Mouse (Mus musculus): ENCODE results near the gene Txndc8. TPM values are rescaled to one million over a fixed set of nuclear protein-coding genes. Genes with fewer than 3 reads are reported as not detected.

Txndc8 gene
- polyA plus RNA-seq, 1 experiment: not detected

DNA sequence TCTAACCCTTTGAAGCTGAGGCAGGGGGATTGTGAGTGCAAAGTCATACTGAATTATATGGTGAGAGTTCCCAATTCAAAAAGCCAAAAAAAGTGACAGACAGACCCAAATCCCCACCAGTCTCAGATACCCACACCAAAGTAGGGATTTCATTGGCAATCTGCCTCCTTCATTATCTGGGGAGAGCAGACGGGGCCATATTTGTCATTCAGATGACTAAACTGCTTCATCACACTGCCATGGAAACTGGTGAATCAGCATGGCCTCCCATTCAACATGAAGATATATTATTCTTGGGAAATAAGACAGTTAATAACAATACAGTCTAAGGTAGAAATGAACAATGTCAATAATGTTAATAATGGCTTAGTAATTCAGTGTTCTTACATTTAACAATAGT is 44.8 kb downstream of the Txndc8 start:
- H3K4me3 ChIP-seq (ENCODE audit: low read depth, low read length): no peak overlapping the region
- H3K9me3 ChIP-seq (replicated peaks; ENCODE audit: control insufficient read depth, insufficient read depth, low read length, poor library complexity, severe bottlenecking): no peaks in the 10 kb centered on the region
- H3K36me3 ChIP-seq (ENCODE audit: control insufficient read depth, insufficient read depth, low read length, poor library complexity, severe bottlenecking): no peaks in the 10 kb centered on the region
- H3K9ac ChIP-seq (ENCODE audit: low read depth, poor library complexity, severe bottlenecking): no peak overlapping the region
- no peak overlapping the region for H3K27ac ChIP-seq (ENCODE audit: insufficient read depth, low read length)
- no peaks in the 10 kb centered on the region for H3K4me1 ChIP-seq (ENCODE audit: control insufficient read depth, insufficient read depth, low read length)
- H3K27me3 ChIP-seq (ENCODE audit: control insufficient read depth, insufficient read depth, low read length, poor library complexity, severe bottlenecking): no peaks in the 10 kb centered on the region
- no peak for TF ChIP-seq POLR2A (IDR thresholded peaks at IDR 0.05; ENCODE audit: insufficient read depth, low read length)
- no peak for TF ChIP-seq CTCF (IDR thresholded peaks at IDR 0.05; ENCODE audit: low read depth, low read length)
- TF ChIP-seq EP300 (IDR thresholded peaks at IDR 0.05; ENCODE audit: insufficient read depth, low read depth, low read length): no peak

DNA sequence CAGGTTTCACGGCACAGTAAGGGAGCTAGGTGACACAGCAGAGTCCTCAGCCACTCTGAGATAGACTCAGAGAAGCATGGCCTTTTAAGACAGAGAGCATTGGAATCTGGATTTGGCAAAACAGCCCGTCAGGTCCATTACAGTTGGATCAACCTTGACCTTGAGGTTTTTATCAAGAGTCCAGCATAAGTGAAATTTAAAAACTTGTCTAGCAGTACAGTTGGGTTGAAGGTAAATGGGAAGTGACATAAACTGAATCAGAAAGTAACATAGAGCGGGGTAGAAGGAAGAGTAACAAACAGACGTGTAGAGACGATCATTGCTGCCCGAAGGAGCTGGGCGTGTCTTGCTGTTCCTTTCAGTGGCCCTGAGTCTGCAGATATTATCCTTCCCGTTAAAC is 49.9 kb downstream of the Txndc8 start:
- Histone ChIP-seq H3K9me3 (replicated peaks; ENCODE audit: control insufficient read depth, insufficient read depth, low read length, poor library complexity, severe bottlenecking) (no peaks in the 10 kb centered on the region), H3K27ac (ENCODE audit: insufficient read depth, low read length) (no peak overlapping the region), H3K4me1 (ENCODE audit: control insufficient read depth, insufficient read depth, low read length) (peaks cover 2% of the 10 kb centered on the region), H3K9ac (ENCODE audit: low read depth, poor library complexity, severe bottlenecking) (no peak overlapping the region), H3K36me3 (ENCODE audit: control insufficient read depth, insufficient read depth, low read length, poor library complexity, severe bottlenecking) (no peaks in the 10 kb centered on the region), H3K4me3 (ENCODE audit: low read depth, low read length) (no peak overlapping the region), H3K27me3 (ENCODE audit: control insufficient read depth, insufficient read depth, low read length, poor library complexity, severe bottlenecking) (no peaks in the 10 kb centered on the region)
- no peak for TF ChIP-seq CTCF (IDR thresholded peaks at IDR 0.05; ENCODE audit: low read depth, low read length)
- no peak for TF ChIP-seq POLR2A (IDR thresholded peaks at IDR 0.05; ENCODE audit: insufficient read depth, low read length)
- no peak for TF ChIP-seq EP300 (IDR thresholded peaks at IDR 0.05; ENCODE audit: insufficient read depth, low read depth, low read length)

DNA sequence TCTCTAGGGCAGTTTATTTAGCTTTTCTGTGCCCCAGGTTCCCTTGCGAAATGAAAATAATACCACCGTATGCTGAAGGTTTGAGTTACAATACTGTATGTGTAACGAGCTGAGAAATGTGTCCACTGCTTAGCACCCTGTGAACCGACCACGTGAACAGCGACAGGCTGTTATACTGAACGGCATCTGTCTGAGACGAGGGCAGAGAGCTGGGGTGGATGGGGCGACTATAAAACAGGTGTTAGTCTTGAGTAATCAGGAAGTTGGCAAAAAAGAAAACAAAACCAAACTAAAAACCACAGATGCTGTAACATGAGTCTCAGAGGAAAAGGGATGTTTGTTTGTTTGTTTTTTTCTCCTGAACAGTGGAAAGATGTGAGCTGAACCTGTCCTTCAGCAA is 50.8 kb downstream of the Txndc8 start:
- TF ChIP-seq POLR2A (IDR thresholded peaks at IDR 0.05; ENCODE audit: insufficient read depth, low read length) (no peak), CTCF (IDR thresholded peaks at IDR 0.05; ENCODE audit: low read depth, low read length) (no peak), EP300 (IDR thresholded peaks at IDR 0.05; ENCODE audit: insufficient read depth, low read depth, low read length) (no peak)
- H3K27ac ChIP-seq (ENCODE audit: insufficient read depth, low read length): no peak overlapping the region
- no peaks in the 10 kb centered on the region for H3K36me3 ChIP-seq (ENCODE audit: control insufficient read depth, insufficient read depth, low read length, poor library complexity, severe bottlenecking)
- no peaks in the 10 kb centered on the region for H3K9me3 ChIP-seq (replicated peaks; ENCODE audit: control insufficient read depth, insufficient read depth, low read length, poor library complexity, severe bottlenecking)
- H3K9ac ChIP-seq (ENCODE audit: low read depth, poor library complexity, severe bottlenecking): no peak overlapping the region
- peaks cover 2% of the 10 kb centered on the region for H3K4me1 ChIP-seq (ENCODE audit: control insufficient read depth, insufficient read depth, low read length)
- H3K4me3 ChIP-seq (ENCODE audit: low read depth, low read length): no peak overlapping the region
- no peaks in the 10 kb centered on the region for H3K27me3 ChIP-seq (ENCODE audit: control insufficient read depth, insufficient read depth, low read length, poor library complexity, severe bottlenecking)

DNA sequence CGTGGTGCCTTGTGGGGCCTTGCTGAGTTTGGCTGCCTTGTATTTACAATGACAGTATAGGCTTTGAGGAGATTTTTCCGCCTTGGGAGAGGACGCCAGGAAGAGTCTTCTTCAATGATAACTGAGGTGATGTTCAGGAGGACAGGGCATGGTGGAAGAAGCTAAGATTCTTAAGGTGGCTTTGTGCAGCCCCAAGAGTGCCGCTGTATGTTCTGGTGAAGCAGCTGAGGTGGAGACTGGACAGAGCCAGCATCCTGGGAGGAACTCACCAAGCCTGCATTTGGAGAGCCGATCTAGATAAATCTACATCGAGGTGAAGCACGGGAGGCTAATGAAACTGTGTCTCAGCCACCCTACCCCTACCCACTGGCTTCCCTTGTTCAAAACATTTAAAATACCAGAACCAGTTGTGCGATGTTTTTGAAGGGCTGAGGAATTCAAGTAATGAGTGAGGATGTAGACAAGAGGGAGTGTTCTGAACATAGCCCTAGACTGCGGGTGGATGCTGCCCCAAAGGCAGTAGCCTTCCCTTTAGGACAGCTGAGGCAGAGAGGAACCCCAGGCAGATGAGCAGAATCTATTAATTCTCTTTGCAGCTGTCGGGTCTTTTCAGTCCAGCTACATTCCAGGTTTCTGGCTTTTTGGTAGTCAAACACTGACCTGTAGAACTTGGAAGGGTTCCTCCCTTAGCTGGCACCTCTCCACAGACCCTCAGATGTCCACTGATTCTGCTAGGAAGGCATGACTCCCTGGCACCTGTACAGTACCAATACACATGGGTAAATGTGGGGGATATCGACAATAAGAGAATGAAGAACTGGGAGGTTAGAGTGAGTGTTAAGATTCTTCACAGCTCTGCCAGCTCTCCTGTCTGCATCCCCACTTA is 51.5 kb downstream of the Txndc8 start:
- H3K36me3 ChIP-seq (ENCODE audit: control insufficient read depth, insufficient read depth, low read length, poor library complexity, severe bottlenecking): peaks cover 2% of the 10 kb centered on the region
- no peaks in the 10 kb centered on the region for H3K9me3 ChIP-seq (replicated peaks; ENCODE audit: control insufficient read depth, insufficient read depth, low read length, poor library complexity, severe bottlenecking)
- H3K27me3 ChIP-seq (ENCODE audit: control insufficient read depth, insufficient read depth, low read length, poor library complexity, severe bottlenecking): no peaks in the 10 kb centered on the region
- peak overlapping the region; percentile 98 for H3K27ac ChIP-seq (ENCODE audit: insufficient read depth, low read length)
- H3K4me1 ChIP-seq (ENCODE audit: control insufficient read depth, insufficient read depth, low read length): peaks cover 2% of the 10 kb centered on the region
- TF ChIP-seq CTCF (IDR thresholded peaks at IDR 0.05; ENCODE audit: low read depth, low read length) (no peak), POLR2A (IDR thresholded peaks at IDR 0.05; ENCODE audit: insufficient read depth, low read length) (no peak)
- peak overlapping the region; percentile 83 for H3K4me3 ChIP-seq (ENCODE audit: low read depth, low read length)
- peak overlapping the region; percentile 51 for H3K9ac ChIP-seq (ENCODE audit: low read depth, poor library complexity, severe bottlenecking)

DNA sequence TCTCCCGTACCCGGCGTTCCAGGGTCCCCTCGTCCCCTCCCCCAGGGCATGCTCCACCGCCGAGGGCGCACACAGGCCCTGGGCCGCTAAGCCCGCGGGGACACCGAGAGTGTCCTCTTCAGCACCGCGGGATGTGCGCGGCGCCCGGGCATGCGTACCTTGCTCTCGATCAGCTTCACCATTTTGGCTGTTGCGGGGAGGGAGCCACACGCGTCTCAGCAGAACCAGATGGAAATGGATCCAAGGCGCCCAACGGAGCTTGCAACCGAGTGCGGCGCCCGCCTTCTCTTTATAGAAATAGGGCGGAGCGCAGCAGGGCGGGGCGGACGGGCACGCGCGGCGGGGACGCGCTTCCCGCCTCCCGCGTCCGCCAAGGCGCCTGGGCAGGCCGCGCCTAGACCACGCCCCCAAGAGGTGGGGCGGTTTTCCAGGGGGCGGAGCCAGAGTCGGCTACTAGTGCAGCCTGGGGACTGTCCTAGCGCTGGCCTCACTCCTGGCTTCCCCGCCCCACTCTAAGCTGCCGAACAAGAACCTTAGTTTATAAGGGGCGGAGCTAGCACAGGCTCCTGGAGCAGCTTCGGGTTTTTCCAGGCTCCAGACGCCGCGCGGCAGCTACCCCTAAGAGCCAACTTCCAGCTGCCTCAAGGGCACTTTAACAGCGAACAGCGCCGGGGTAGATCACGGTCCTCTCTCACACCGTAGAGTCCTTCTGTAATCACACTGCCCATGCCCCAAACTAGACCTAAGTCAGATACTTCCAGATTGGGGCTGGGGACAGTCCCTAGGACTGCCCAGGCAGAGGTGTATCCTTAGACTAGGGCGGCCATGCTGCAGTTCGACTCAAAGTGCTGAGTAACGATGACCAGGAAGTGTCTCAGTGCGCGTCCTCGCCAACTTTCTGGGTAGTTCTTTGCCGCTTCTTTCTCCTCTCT is 52.6 kb downstream of the Txndc8 start, which contains the start of gene Txn1:
Gene Txn1 (minus strand): TSS at position 383 of the 932 bp plus-strand sequence.
- Histone ChIP-seq H3K9ac (ENCODE audit: low read depth, poor library complexity, severe bottlenecking) (peak within 1 kb of the TSS; percentile 91), H3K9me3 (replicated peaks; ENCODE audit: control insufficient read depth, insufficient read depth, low read length, poor library complexity, severe bottlenecking) (no peaks in the 10 kb centered on the region), H3K36me3 (ENCODE audit: control insufficient read depth, insufficient read depth, low read length, poor library complexity, severe bottlenecking) (peaks cover 14% of the 10 kb centered on the region), H3K27ac (ENCODE audit: insufficient read depth, low read length) (peak within 1 kb of the TSS; percentile 98), H3K4me1 (ENCODE audit: control insufficient read depth, insufficient read depth, low read length) (peaks cover 2% of the 10 kb centered on the region), H3K27me3 (ENCODE audit: control insufficient read depth, insufficient read depth, low read length, poor library complexity, severe bottlenecking) (no peaks in the 10 kb centered on the region), H3K4me3 (ENCODE audit: low read depth, low read length) (peak within 1 kb of the TSS; percentile 91)
- TF ChIP-seq CTCF (IDR thresholded peaks at IDR 0.05; ENCODE audit: low read depth, low read length): no peak
- peak; percentile 90 for TF ChIP-seq POLR2A (IDR thresholded peaks at IDR 0.05; ENCODE audit: insufficient read depth, low read length)
- TF ChIP-seq EP300 (IDR thresholded peaks at IDR 0.05; ENCODE audit: insufficient read depth, low read depth, low read length): peak; percentile 84
